Mouse (Mus musculus): ENCODE measurements at regions not wholly inside any gene's neighbourhood (a gene's known extent, or its start where the extent isn't known, plus 50 kb on each side); places are given as distances from the start of the nearest gene placed in this dataset.
A peak's percentile ranks its signal among the peaks of the same experiment; 100 is the strongest.

GRCm38 (mm10) chr3:33925072-33925471, 81.0 kb upstream of the Ccdc39 start:
- 81% methylated on average over 4 of the region's 4 CpGs for WGBS
- no peaks in the 10 kb centered on the region for H3K4me1 ChIP-seq (replicated peaks; ENCODE audit: control insufficient read depth, insufficient read depth, low read length)
- DNase-seq: no peak

GRCm38 (mm10) chr3:33955064-33955463, 64.7 kb upstream of the Fxr1 start:
- DNase-seq: no peak
- TF ChIP-seq POLR2A (IDR thresholded peaks at IDR 0.05; ENCODE audit: control insufficient read depth, extremely low read depth, insufficient read depth, low read length, poor library complexity) (no peak), CTCF (IDR thresholded peaks at IDR 0.05; ENCODE audit: borderline replicate concordance, control insufficient read depth, extremely low read depth, insufficient read depth, low read length, poor library complexity) (no peak)

More at GRCm38 (mm10) chr3:33925072-33925471, 81.0 kb upstream of the Ccdc39 start:
- Histone ChIP-seq H3K27me3 (ENCODE audit: control insufficient read depth, insufficient read depth, low read length) (no peaks in the 10 kb centered on the region), H3K36me3 (ENCODE audit: control insufficient read depth, insufficient read depth, low read length) (no peaks in the 10 kb centered on the region), H3K27ac (ENCODE audit: control insufficient read depth, insufficient read depth, low read length) (no peak overlapping the region), H3K4me3 (ENCODE audit: control insufficient read depth, insufficient read depth, low read length) (no peak overlapping the region)
- TF ChIP-seq POLR2A (IDR thresholded peaks at IDR 0.05; ENCODE audit: control insufficient read depth, extremely low read depth, insufficient read depth, low read length, poor library complexity) (no peak), CTCF (IDR thresholded peaks at IDR 0.05; ENCODE audit: borderline replicate concordance, control insufficient read depth, extremely low read depth, insufficient read depth, low read length, poor library complexity) (no peak)

GRCm38 (mm10) chr3:33955854-33956624, 63.7 kb upstream of the Fxr1 start:
- H3K4me3 ChIP-seq (ENCODE audit: control insufficient read depth, insufficient read depth, low read length): no peak overlapping the region
- no peaks in the 10 kb centered on the region for H3K27me3 ChIP-seq (ENCODE audit: control insufficient read depth, insufficient read depth, low read length)
- TF ChIP-seq CTCF (IDR thresholded peaks at IDR 0.05; ENCODE audit: borderline replicate concordance, control insufficient read depth, extremely low read depth, insufficient read depth, low read length, poor library complexity): no peak
- TF ChIP-seq POLR2A (IDR thresholded peaks at IDR 0.05; ENCODE audit: control insufficient read depth, extremely low read depth, insufficient read depth, low read length, poor library complexity): no peak
- 3% methylated on average over 19 of the region's 19 CpGs for WGBS
- no peaks in the 10 kb centered on the region for H3K4me1 ChIP-seq (replicated peaks; ENCODE audit: control insufficient read depth, insufficient read depth, low read length)
- H3K27ac ChIP-seq (ENCODE audit: control insufficient read depth, insufficient read depth, low read length): no peak overlapping the region
- no peaks in the 10 kb centered on the region for H3K36me3 ChIP-seq (ENCODE audit: control insufficient read depth, insufficient read depth, low read length)
- DNase-seq: peak; percentile 67

More at GRCm38 (mm10) chr3:33955064-33955463, 64.7 kb upstream of the Fxr1 start:
- no peak overlapping the region for H3K4me3 ChIP-seq (ENCODE audit: control insufficient read depth, insufficient read depth, low read length)
- H3K27ac ChIP-seq (ENCODE audit: control insufficient read depth, insufficient read depth, low read length): no peak overlapping the region
- WGBS: 17% methylated on average over 6 of the region's 6 CpGs
- H3K4me1 ChIP-seq (replicated peaks; ENCODE audit: control insufficient read depth, insufficient read depth, low read length): no peaks in the 10 kb centered on the region
- no peaks in the 10 kb centered on the region for H3K27me3 ChIP-seq (ENCODE audit: control insufficient read depth, insufficient read depth, low read length)
- H3K36me3 ChIP-seq (ENCODE audit: control insufficient read depth, insufficient read depth, low read length): no peaks in the 10 kb centered on the region

- Histone ChIP-seq H3K27me3 (ENCODE audit: control insufficient read depth, insufficient read depth, low read length) (no peaks in the 10 kb centered on the region), H3K4me3 (ENCODE audit: control insufficient read depth, insufficient read depth, low read length) (no peak overlapping the region), H3K27ac (ENCODE audit: control insufficient read depth, insufficient read depth, low read length) (no peak overlapping the region), H3K4me1 (replicated peaks; ENCODE audit: control insufficient read depth, insufficient read depth, low read length) (no peaks in the 10 kb centered on the region), H3K36me3 (ENCODE audit: control insufficient read depth, insufficient read depth, low read length) (no peaks in the 10 kb centered on the region)
- no peak for TF ChIP-seq POLR2A (IDR thresholded peaks at IDR 0.05; ENCODE audit: control insufficient read depth, extremely low read depth, insufficient read depth, low read length, poor library complexity)
- no peak for TF ChIP-seq CTCF (IDR thresholded peaks at IDR 0.05; ENCODE audit: borderline replicate concordance, control insufficient read depth, extremely low read depth, insufficient read depth, low read length, poor library complexity)
- DNase-seq: no peak
- WGBS: 36% methylated on average over 3 of the region's 3 CpGs
Measured at GRCm38 (mm10) chr3:33956625-33957023, 63.1 kb upstream of the Fxr1 start.

GRCm38 (mm10) chr3:33957676-33958075, 62.1 kb upstream of the Fxr1 start:
- TF ChIP-seq POLR2A (IDR thresholded peaks at IDR 0.05; ENCODE audit: control insufficient read depth, extremely low read depth, insufficient read depth, low read length, poor library complexity): no peak
- Histone ChIP-seq H3K36me3 (ENCODE audit: control insufficient read depth, insufficient read depth, low read length) (no peaks in the 10 kb centered on the region), H3K27me3 (ENCODE audit: control insufficient read depth, insufficient read depth, low read length) (no peaks in the 10 kb centered on the region), H3K4me1 (replicated peaks; ENCODE audit: control insufficient read depth, insufficient read depth, low read length) (no peaks in the 10 kb centered on the region), H3K27ac (ENCODE audit: control insufficient read depth, insufficient read depth, low read length) (no peak overlapping the region), H3K4me3 (ENCODE audit: control insufficient read depth, insufficient read depth, low read length) (no peak overlapping the region)
- WGBS: 94% methylated on average over 10 of the region's 10 CpGs
- no peak for DNase-seq

- Histone ChIP-seq H3K27ac (ENCODE audit: control insufficient read depth, insufficient read depth, low read length) (no peak overlapping the region), H3K4me1 (replicated peaks; ENCODE audit: control insufficient read depth, insufficient read depth, low read length) (no peaks in the 10 kb centered on the region), H3K36me3 (ENCODE audit: control insufficient read depth, insufficient read depth, low read length) (no peaks in the 10 kb centered on the region), H3K4me3 (ENCODE audit: control insufficient read depth, insufficient read depth, low read length) (no peak overlapping the region), H3K27me3 (ENCODE audit: control insufficient read depth, insufficient read depth, low read length) (no peaks in the 10 kb centered on the region)
- no peak for DNase-seq
- TF ChIP-seq POLR2A (IDR thresholded peaks at IDR 0.05; ENCODE audit: control insufficient read depth, extremely low read depth, insufficient read depth, low read length, poor library complexity): no peak
- WGBS: 87% methylated on average over 4 of the region's 4 CpGs
Measured at GRCm38 (mm10) chr3:33958216-33958615, 61.5 kb upstream of the Fxr1 start.

GRCm38 (mm10) chr3:33960211-33960610, 59.5 kb upstream of the Fxr1 start:
- H3K27me3 ChIP-seq (ENCODE audit: control insufficient read depth, insufficient read depth, low read length): no peaks in the 10 kb centered on the region
- DNase-seq: no peak
- H3K27ac ChIP-seq (ENCODE audit: control insufficient read depth, insufficient read depth, low read length): no peak overlapping the region
- no peak overlapping the region for H3K4me3 ChIP-seq (ENCODE audit: control insufficient read depth, insufficient read depth, low read length)
- H3K4me1 ChIP-seq (replicated peaks; ENCODE audit: control insufficient read depth, insufficient read depth, low read length): no peaks in the 10 kb centered on the region
- 79% methylated on average over 6 of the region's 6 CpGs for WGBS
- TF ChIP-seq CTCF (IDR thresholded peaks at IDR 0.05; ENCODE audit: borderline replicate concordance, control insufficient read depth, extremely low read depth, insufficient read depth, low read length, poor library complexity): no peak
- no peak for TF ChIP-seq POLR2A (IDR thresholded peaks at IDR 0.05; ENCODE audit: control insufficient read depth, extremely low read depth, insufficient read depth, low read length, poor library complexity)
- no peaks in the 10 kb centered on the region for H3K36me3 ChIP-seq (ENCODE audit: control insufficient read depth, insufficient read depth, low read length)
